Mouse (Mus musculus): ENCODE results near the gene Cnmd.

Gene Cnmd

DNA sequence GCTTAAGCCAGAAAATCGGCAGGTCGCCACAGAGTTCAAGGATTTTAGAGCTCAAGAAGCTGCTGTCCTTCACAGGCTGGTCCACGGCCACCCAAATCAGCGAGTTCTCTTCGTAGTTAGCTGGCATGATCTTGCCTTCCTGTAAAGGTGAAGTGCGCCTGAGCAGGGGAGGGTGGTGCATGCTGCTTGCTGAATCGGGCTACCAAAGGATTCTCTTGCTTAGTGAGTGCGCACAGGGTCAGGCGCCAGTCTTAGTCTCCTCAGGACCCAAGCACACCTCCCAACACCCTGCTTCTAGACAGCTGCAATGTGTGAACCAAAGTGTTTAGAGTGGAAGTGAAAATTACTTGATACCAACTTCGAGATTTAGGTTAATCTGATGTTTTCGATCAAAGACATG lies 16.6 kb downstream of the Cnmd start:
- DNase-seq (ENCODE audit: low read depth, low spot score) = no peak

- DNase-seq (ENCODE audit: low read depth, low spot score) = no peak
Observed at GRCm38 (mm10) chr14:79642063-79642462, 19.9 kb downstream of the Cnmd start.

DNA sequence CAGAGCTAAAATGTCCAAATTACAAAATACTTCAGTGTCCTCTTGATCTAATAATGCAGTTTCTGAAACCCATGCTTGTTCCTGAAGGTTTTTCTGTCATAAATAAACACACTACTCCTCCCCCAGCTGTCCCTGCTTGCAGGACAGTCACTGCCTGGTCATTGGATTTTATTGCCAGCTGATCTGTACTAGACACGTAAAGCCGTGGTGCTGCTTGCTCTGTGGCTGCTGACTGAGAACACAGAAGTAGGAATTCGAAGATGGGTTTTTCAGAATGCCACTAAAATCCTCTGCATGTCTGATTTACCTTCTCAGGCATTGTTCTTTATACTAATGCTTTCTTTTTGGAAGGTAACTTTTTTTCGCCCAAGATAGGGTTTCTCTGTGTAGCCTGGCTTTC lies 25.2 kb downstream of the Cnmd start:
- DNase-seq (ENCODE audit: low read depth, low spot score) = no peak

GRCm38 (mm10) chr14:79633196-79633595 lies 28.8 kb downstream of the Cnmd start:
- DNase-seq (ENCODE audit: low read depth, low spot score) = no peak

DNA sequence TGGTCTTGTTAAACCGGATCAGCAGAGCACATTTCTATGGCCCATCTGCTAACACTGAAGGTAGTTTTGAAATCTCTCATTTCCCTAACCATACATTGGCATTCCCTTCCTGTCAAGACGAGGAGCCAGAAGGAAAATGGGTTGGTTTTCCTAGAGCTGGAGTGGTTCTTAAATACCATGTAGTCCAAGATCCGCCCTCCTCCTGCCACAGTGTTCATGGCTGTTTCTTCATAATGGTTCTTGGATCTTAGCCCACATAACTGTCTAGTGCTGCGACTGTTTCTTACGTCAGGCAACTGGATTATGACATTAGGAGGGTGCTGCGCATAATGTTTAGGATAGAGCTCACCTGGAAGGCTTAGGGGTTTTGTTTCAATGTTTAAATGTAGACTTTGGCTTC lies 29.6 kb downstream of the Cnmd start:
- DNase-seq (ENCODE audit: low read depth, low spot score) = no peak

GRCm38 (mm10) chr14:79621143-79621542 lies 40.8 kb downstream of the Cnmd start:
- DNase-seq (ENCODE audit: low read depth, low spot score) = no peak

- no peak for DNase-seq (ENCODE audit: low read depth, low spot score)
Observed at GRCm38 (mm10) chr14:79619802-79620201, 42.2 kb downstream of the Cnmd start.

GRCm38 (mm10) chr14:79617121-79617828 lies 44.7 kb downstream of the Cnmd start:
- DNase-seq (ENCODE audit: low read depth, low spot score) = no peak

DNA sequence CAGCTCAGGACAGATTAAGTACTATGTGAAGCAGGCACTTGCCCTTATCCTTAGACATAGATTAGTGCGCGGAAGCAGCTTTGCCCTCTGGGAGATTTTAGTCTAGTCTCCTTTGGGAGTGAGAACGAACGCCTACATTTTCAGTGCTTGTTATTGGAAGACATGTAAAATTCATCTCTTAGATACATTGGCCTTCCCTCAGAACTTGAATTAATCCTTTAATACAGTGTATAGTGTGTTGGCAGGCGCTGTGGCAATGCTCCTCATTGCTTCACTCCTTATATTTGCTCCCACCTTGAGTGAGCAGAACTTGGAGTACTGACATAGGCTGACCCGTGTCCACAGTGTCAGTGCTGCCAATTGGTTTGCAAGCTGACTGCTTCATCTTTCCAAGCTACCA lies 53.7 kb downstream of the Cnmd start:
- no peak for DNase-seq (ENCODE audit: low read depth, low spot score)

GRCm38 (mm10) chr14:79607352-79607751 lies 54.6 kb downstream of the Cnmd start:
- DNase-seq (ENCODE audit: low read depth, low spot score) = no peak

- no peak for DNase-seq (ENCODE audit: low read depth, low spot score)
Observed at GRCm38 (mm10) chr14:79606867-79607266, 55.1 kb downstream of the Cnmd start.

GRCm38 (mm10) chr14:79606392-79606791 lies 55.6 kb downstream of the Cnmd start:
- no peak for DNase-seq (ENCODE audit: low read depth, low spot score)

DNA sequence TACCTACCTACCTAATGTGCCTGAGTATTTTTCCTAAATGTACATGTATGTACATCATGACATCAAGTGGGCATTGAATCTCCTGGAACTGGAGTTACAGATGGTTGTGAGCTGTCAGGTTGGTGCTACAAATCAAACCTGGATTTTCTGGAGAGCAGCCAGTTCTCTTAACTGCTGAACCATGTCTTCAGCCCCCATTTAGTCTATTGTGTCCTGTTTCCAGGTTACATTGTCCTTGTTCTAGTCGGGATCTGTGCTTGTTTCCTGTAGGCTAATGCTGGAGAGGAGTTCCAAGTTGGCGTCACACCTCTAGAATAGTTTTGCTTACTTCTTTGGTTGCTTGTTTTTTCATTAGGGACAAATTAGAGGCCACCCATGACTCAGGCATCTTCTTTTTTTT lies 56.1 kb downstream of the Cnmd start:
- DNase-seq (ENCODE audit: low read depth, low spot score) = no peak

- DNase-seq (ENCODE audit: low read depth, low spot score) = no peak
Observed at GRCm38 (mm10) chr14:79596602-79597001, 65.4 kb downstream of the Cnmd start.

DNA sequence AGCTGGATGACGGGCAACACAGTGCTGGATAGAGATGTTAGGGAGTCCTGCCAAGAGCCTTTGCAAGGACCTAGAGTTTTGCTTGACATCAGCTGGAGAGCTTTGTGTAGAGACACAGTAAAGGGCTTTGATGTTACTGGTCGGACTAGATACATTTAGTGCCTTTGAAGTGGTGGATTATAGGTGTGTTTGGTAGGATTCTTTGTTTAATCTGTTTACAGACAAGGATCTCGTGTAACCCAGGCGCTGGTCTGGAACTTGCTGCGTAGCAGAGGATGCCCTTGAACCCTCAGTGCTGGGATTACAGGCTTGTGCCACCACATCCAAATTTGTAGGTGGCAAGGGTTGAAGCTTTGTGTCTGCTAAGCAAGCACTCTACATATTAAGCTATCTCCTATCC lies 67.9 kb downstream of the Cnmd start:
- no peak for DNase-seq (ENCODE audit: low read depth, low spot score)

DNA sequence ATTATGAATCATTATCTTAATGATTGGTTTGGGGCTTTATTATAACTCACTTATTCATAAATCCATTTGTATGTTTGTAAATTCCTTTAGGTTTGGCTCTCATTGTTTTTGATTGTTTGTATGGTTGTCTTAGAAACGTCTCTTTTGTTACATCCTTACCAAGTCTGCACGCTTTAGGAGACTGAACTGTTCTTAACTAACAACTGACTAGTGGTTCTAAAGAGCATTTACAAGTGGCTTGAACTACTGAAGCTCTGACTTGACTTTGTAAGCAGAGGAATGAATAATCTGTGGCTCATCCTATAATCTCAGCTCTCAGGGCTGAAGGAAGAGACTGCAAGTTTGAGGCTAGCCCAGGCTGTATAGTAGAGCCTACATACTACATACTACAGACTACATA lies 70.4 kb downstream of the Cnmd start:
- no peak for DNase-seq (ENCODE audit: low read depth, low spot score)

GRCm38 (mm10) chr14:79590916-79591315 lies 71.1 kb downstream of the Cnmd start:
- no peak for DNase-seq (ENCODE audit: low read depth, low spot score)

GRCm38 (mm10) chr14:79589401-79589800 lies 72.6 kb downstream of the Cnmd start:
- no peak for DNase-seq (ENCODE audit: low read depth, low spot score)

- no peak for DNase-seq (ENCODE audit: low read depth, low spot score)
Observed at GRCm38 (mm10) chr14:79588534-79588951, 73.4 kb downstream of the Cnmd start.

DNA sequence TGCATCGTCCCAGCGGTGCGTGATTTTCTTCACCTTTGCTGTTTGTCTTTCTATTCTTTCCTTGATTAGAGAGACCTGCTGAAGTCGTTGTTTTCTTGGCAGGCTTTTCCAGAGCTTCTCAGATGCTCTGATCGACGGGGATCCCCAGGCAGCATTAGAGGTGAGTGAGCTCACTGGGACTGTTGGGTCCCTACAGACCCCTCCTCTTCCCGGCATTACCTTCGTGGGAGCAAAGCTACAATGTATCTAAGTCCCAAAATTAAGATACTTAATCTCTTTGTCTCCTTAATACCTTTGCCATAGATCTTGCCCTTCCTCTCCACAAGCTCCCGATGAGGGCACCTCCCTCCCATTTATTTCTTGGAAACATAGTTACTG lies 74.1 kb downstream of the Cnmd start:
- no peak for DNase-seq (ENCODE audit: low read depth, low spot score)

All from c-Kit-negative CD71-positive TER-119-positive erythroid progenitor cells, embryonic 14.5 days (primary cell).